Mouse (Mus musculus) heart, adult 2 months (tissue): ENCODE results near the gene Acd.

Source experiments
- CTCF ChIP-seq: fragments of 200-600 bp; IDR thresholded peaks from 2 replicates; pipeline ENCODE4 v1.8.1; 2022; ENCODE audit warnings: antibody characterized with exemption, mild to moderate bottlenecking, moderate library complexity
- EP300 ChIP-seq: fragments of 200-500 bp; IDR thresholded peaks from 2 replicates; pipeline ENCODE4 v1.6.1; 2011; ENCODE audit warnings: low read depth, low read length, control low read depth; ENCODE audit not compliant: insufficient read depth

- peak; percentile 71 for TF ChIP-seq CTCF
- TF ChIP-seq EP300: no peak
Observed at GRCm38 (mm10) chr8:105661167-105661566, 39.7 kb downstream of the Acd start.
